ENCODE assay signal across 9 mouse cellular contexts in genomic region chr8:44696066-44696853, GRCm38 (mm10).
DNase-seq lines count a peak whose midpoint lies in the region; ATAC-seq and TF ChIP-seq lines count a peak whose summit lies in the region.
"Had no signal": no experiment of that assay in that cellular context is flagged by ENCODE, and none has a peak within 500 bp of the region (broad histone marks: within the 10 kb centered on the region; RNA-seq: fewer than 3 reads in every experiment).

No protein-coding gene starts in this region.

- H3K9me3 ChIP-seq in intestine, embryonic 16.5 days (ENCODE audit: control insufficient read depth, low read length): no peaks in the 10 kb centered on the region
- H3K9me3 ChIP-seq: liver, embryonic 13.5 days had no signal

- no peak for TF ChIP-seq EP300 in heart, adult 2 months (IDR thresholded peaks at IDR 0.05; ENCODE audit: insufficient read depth, low read depth, low read length)

- H3K27me3 ChIP-seq in heart, adult 2 months (ENCODE audit: control insufficient read depth, insufficient read depth, low read length): no peaks in the 10 kb centered on the region
- H3K27me3 ChIP-seq in intestine, embryonic 16.5 days (replicated peaks; ENCODE audit: control insufficient read depth, insufficient read depth, low read length): no peaks in the 10 kb centered on the region
- H3K27me3 ChIP-seq: liver, embryonic 13.5 days had no signal

- H3K4me1 ChIP-seq in heart, adult 2 months (ENCODE audit: control insufficient read depth, insufficient read depth, low read length): peaks cover 7% of the 10 kb centered on the region
- H3K4me1 ChIP-seq in intestine, embryonic 16.5 days (ENCODE audit: control insufficient read depth, insufficient read depth, low read length): peaks cover 9% of the 10 kb centered on the region
- H3K4me1 ChIP-seq: liver, embryonic 13.5 days had no signal

- H3K4me3 ChIP-seq in heart, adult 2 months: no peak overlapping the region
- no peak overlapping the region for H3K4me3 ChIP-seq in intestine, embryonic 16.5 days (ENCODE audit: low read length)
- H3K4me3 ChIP-seq: liver, embryonic 13.5 days had no signal

- intact Hi-C loops in heart, adult 2 months (cut with DNase I): loop anchor here (10.0 kb wide), 1 partner anchor 299 kb away; no protein-coding TSS in a partner anchor

- DNase-seq in cerebellum, adult 11 months: peak; percentile 41
- DNase-seq in brain, adult 2 months (ENCODE audit: low read depth, low spot score): peak; percentile 61
- DNase-seq in heart, adult 2 months: peak; percentile 54 to 55
- peak; percentile 58 for DNase-seq in mesoderm, embryonic 11.5 days (ENCODE audit: low read depth, low spot score)
- no peak for DNase-seq in MN1 (ENCODE audit: low spot score)
- DNase-seq in thymus, postnatal 14 days: no peak
- DNase-seq: liver, embryonic 13.5 days had no signal

- 0 out of 2 replicates have a peak, but pooled peaks cover 2% of the 10 kb centered on the region for H3K36me3 ChIP-seq in heart, adult 2 months (ENCODE audit: control insufficient read depth, insufficient read depth, low read length)
- no peaks in the 10 kb centered on the region for H3K36me3 ChIP-seq in intestine, embryonic 16.5 days (ENCODE audit: control insufficient read depth, insufficient read depth, low read length)
- H3K36me3 ChIP-seq: liver, embryonic 13.5 days had no signal

- 43% methylated on average over 9 of the region's 9 CpGs for WGBS in heart, adult 2 months
- 25% methylated on average over 9 of the region's 9 CpGs for WGBS in intestine, embryonic 16.5 days

- ATAC-seq in cerebellum, adult (ENCODE audit: insufficient number of reproducible peaks, low FRiP score, low TSS enrichment): no peak
- ATAC-seq in intestine, embryonic 16.5 days: peak; percentile 80

- H3K9ac ChIP-seq in heart, adult 2 months (ENCODE audit: low read depth, low read length): no peak overlapping the region
- H3K9ac ChIP-seq in intestine, embryonic 16.5 days (ENCODE audit: low read depth, low read length): no peak overlapping the region
- H3K9ac ChIP-seq: liver, embryonic 13.5 days had no signal

- no peak for TF ChIP-seq CTCF in heart, adult 2 months (IDR thresholded peaks at IDR 0.05)

- H3K79me2 ChIP-seq in heart, adult 2 months (replicated peaks; ENCODE audit: control insufficient read depth, insufficient read depth, low read length): no peaks in the 10 kb centered on the region

- H3K27ac ChIP-seq in heart, adult 2 months: peak overlapping the region; percentile 64
- no peak overlapping the region for H3K27ac ChIP-seq in intestine, embryonic 16.5 days (ENCODE audit: low read length)
- H3K27ac ChIP-seq: liver, embryonic 13.5 days had no signal

- no peak overlapping the region for H3K4me2 ChIP-seq in intestine, embryonic 16.5 days (ENCODE audit: low read depth, low read length)
- H3K4me2 ChIP-seq: liver, embryonic 13.5 days had no signal

- no peak for TF ChIP-seq POLR2A in heart, adult 2 months (IDR thresholded peaks at IDR 0.05; ENCODE audit: insufficient read depth, low read depth, low read length)

Comparison
In these comparisons a context has a peak if more than half of its experiments do, and no peak if none do; other contexts are left out.
1. DNase-seq: peak in cerebellum, adult 11 months (single experiment), brain, adult 2 months (single experiment), heart, adult 2 months (2 of 2) and mesoderm, embryonic 11.5 days (single experiment); none in MN1 (single experiment) and thymus, postnatal 14 days (single experiment).